Mouse (Mus musculus): ENCODE data around the gene Lcp1. TPM values are rescaled to one million over a fixed set of nuclear protein-coding genes. Genes with fewer than 3 reads are reported as not detected.

Gene Lcp1
- polyA plus RNA-seq, 1 experiment: 21.2 TPM

- no peak for DNase-seq (ENCODE audit: low spot score)
These were observed 74.6 kb downstream of the Lcp1 start for GRCm38 (mm10) chr14:75205363-75206051.

GRCm38 (mm10) chr14:75206307-75206706, 75.4 kb downstream of the Lcp1 start:
- no peak for DNase-seq (ENCODE audit: low spot score)

GRCm38 (mm10) chr14:75208572-75209151, 77.8 kb downstream of the Lcp1 start:
- DNase-seq (ENCODE audit: low spot score): no peak

GRCm38 (mm10) chr14:75213752-75214151, 82.9 kb downstream of the Lcp1 start:
- DNase-seq (ENCODE audit: low spot score): no peak

GRCm38 (mm10) chr14:75218843-75219242, 87.9 kb downstream of the Lcp1 start:
- DNase-seq (ENCODE audit: low spot score): no peak

GRCm38 (mm10) chr14:75219250-75219913, 88.5 kb downstream of the Lcp1 start:
- no peak for DNase-seq (ENCODE audit: low spot score)

- no peak for DNase-seq (ENCODE audit: low spot score)
These were observed 91.5 kb downstream of the Lcp1 start for GRCm38 (mm10) chr14:75222386-75222785.

GRCm38 (mm10) chr14:75227453-75228084, 96.7 kb downstream of the Lcp1 start:
- no peak for DNase-seq (ENCODE audit: low spot score)

- no peak for DNase-seq (ENCODE audit: low spot score)
These were observed 98.9 kb downstream of the Lcp1 start for GRCm38 (mm10) chr14:75229834-75230233.

- DNase-seq (ENCODE audit: low spot score): no peak
These were observed 102.2 kb downstream of the Lcp1 start for GRCm38 (mm10) chr14:75233070-75233469.

- DNase-seq (ENCODE audit: low spot score): no peak
These were observed 104.7 kb downstream of the Lcp1 start for GRCm38 (mm10) chr14:75235552-75235951.

- no peak for DNase-seq (ENCODE audit: low spot score)
These were observed 105.2 kb downstream of the Lcp1 start for GRCm38 (mm10) chr14:75235955-75236635.

GRCm38 (mm10) chr14:75236636-75237003, 105.7 kb downstream of the Lcp1 start:
- DNase-seq (ENCODE audit: low spot score): no peak

GRCm38 (mm10) chr14:75237096-75237495, 106.2 kb downstream of the Lcp1 start:
- no peak for DNase-seq (ENCODE audit: low spot score)

GRCm38 (mm10) chr14:75238054-75238692, 107.3 kb downstream of the Lcp1 start:
- DNase-seq (ENCODE audit: low spot score): no peak

GRCm38 (mm10) chr14:75242087-75242486, 111.2 kb downstream of the Lcp1 start, which contains the start of gene Cpb2:
Gene Cpb2 (plus strand): TSS chr14:75242287.
- no peak for DNase-seq (ENCODE audit: low spot score)

GRCm38 (mm10) chr14:75246024-75247000, 115.4 kb downstream of the Lcp1 start:
- no peak for DNase-seq (ENCODE audit: low spot score)

GRCm38 (mm10) chr14:75250432-75250831, 119.5 kb downstream of the Lcp1 start:
- DNase-seq (ENCODE audit: low spot score): no peak

- no peak for DNase-seq (ENCODE audit: low spot score)
These were observed 125.6 kb downstream of the Lcp1 start for GRCm38 (mm10) chr14:75256521-75256920.

- DNase-seq (ENCODE audit: low spot score): no peak
These were observed 138.6 kb downstream of the Lcp1 start for GRCm38 (mm10) chr14:75269531-75269930.

All from urinary bladder, adult 2 months (tissue).